Mouse (Mus musculus): ENCODE data around the gene Faap20.
"Not testable (repeated sequence)": the region's sequence is repeated elsewhere in the genome, so short reads cannot be mapped to it uniquely, and the experiment has no call there.

Gene Faap20

DNA sequence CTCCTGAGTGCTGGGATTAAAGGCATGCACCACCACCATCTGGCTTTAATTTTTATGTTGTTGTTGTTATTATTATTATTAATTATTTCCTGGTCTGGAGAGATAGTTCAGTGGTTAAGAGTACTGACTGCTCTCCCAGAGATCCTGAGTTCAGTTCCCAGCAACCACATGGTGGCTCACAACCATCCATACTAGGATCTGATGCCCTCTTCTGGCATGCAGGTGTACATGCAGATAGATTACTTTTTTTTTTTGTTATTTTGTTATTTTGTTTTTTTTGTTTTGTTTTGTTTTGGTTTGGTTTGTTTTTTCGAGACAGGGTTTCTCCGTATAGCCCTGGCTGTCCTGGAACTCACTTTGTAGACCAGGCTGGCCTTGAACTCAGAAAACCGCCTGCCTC, 1.5 kb upstream of the Faap20 start:
- not testable (repeated sequence) for DNase-seq (ENCODE audit: low read depth)

DNA sequence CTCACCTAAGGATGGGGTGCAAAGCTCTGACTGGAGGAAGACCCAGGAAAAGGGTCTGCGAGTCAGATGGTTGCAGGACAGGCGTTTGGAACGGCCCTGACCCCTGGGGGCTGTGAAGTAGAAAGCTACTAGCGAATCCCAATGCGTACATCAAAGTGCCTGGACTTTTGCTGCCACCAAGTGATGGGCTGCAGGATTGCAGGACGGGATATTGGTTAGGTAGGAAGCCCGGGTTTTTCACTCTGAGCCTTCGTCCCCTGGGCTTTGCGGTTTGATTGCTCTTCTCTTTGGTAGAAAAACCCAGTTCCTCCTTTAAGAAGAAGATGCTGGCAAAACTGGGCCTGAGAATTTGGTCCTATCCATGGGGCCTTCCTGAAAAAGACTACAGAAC, 350 bp upstream of the Faap20 start:
- peak; percentile 89 for DNase-seq (ENCODE audit: low read depth)

DNA sequence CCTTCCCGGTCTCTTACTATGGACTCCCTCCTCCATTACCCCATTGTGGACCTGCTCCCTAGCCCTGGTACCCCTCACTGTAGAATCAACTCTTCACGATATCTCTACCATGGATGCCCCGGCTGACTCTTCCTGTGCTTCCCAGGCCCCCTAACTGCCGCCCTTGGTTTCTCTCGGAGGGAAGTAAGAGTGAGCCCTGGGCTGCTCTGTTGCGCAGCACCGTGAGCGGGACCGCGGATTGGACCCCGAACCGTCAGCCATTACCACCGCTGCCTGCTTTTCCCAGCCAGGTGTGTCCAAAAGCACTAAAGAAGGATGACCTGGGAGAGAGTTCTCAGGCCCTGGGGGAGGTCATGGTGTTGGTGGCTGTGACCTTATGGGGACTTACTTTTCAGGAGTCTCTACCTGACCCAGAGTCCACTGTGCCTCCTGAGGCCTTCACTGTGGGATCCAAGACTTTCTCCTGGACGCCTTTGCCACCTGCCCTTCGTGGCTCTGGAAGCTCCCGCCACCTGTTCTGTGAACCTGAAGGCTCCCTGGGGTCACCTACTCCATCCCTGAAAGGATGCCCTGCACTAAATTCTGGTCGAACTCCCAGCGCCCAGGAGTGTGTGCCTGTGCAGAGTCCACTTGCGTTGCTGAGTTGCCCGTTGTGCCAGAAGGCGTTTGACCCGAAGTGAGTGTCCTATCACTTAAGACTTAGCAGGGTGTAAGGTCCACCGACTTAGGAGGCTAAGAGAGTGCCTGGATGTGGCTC, 937 bp downstream of the Faap20 start:
- DNase-seq (ENCODE audit: low read depth), result no peak

DNA sequence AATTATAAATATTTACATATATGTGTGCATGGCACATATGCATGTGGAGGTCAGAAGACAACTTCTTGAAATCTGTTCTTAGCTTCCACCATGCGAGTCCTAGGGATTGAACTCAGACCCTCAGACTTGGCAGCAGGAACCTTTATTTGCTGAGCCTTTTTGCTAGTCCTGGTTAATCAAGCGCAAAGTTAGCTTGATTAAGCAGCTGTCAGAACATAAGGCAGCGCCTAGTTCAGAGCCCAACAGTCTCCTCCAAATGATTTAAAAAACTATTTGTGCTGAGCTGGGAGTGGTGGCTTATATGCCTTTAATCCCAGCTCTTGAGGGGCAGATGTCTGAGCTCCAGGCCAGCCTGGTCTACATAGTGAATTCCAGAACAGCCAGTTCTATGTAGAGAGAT, 1.5 kb downstream of the Faap20 start:
- no peak for DNase-seq (ENCODE audit: low read depth)

DNA sequence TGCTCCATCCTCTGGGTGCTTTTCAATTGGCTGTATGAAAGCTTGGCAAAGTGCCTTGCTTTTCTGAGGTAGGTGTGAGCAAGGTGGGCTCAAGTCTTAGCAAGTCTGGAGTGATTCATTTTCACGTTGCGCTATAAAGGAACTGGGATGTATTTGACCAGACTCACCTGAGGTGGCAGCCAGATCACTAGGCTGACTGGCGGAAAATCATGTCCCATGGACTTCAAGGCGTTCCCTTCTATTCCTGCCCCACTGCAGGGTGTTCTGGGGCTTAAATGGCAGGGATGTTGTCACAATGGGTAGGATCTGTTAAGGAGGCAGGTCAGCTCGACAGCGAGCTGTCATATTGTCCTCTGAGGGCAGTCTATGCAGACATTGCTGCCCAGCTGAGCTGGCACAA, 2.7 kb downstream of the Faap20 start:
- DNase-seq (ENCODE audit: low read depth), result no peak

DNA sequence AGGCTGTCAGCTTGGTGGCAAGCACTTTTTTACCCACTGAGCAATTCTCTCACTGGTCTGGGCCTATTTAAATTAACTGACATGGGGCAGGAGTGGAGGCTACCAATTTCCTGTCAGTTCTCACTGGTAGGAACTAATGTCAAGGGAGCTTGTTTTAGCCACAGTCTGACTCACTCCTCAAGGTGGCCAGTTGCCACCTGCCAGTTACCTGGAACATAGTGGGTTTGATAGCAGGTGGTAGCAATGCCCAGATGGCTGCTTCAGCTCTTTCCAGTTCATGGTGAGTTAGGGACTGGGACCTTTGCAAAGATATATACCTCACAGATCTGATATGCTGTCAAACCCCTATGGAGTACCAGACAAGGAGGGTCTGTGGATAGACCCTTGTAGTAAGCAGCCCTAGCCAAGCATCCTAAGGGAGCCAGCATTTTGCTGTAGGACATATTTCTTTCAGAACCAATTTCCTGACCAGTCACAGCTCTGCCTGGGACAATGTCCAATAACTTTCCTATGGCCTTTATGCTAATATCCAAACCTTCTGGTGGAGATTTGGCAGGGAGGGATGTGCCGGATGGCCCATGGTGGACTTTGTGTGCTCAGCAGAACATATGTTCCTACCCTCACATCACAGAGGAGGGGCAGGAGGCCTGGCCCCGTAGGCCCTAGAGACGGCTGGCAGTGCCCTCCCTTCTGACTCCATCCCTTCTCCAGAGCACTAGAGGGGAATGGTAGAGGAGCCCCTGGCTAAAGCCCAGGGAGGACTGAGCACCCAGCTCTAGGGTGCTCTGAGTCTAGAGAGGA, 15.1 kb downstream of the Faap20 start:
- DNase-seq (ENCODE audit: low read depth), result no peak

DNA sequence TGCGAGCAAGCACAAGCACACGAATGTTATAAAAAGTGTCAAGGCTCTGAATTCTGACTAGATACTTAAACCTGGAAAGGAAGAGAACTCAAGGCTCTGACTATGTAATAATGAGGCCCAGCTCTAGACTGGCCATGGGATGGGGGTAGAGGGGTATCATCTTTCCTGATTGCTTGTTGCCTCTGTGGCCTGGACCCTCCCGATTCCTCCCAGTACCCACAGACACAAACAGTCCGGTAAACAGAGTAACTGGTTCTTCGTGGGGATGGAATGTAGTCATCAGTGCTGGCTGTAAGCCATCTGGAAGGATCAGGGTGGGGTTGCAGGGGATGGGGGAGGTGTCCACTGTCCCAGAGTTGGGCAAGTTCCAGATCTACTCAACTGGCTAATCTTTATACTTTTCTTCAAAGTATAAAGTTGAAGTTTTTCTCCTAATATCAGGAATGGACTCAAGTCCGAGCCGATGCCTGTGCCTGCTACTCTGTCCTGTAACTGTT, 17.5 kb downstream of the Faap20 start:
- no peak for DNase-seq (ENCODE audit: low read depth)

DNA sequence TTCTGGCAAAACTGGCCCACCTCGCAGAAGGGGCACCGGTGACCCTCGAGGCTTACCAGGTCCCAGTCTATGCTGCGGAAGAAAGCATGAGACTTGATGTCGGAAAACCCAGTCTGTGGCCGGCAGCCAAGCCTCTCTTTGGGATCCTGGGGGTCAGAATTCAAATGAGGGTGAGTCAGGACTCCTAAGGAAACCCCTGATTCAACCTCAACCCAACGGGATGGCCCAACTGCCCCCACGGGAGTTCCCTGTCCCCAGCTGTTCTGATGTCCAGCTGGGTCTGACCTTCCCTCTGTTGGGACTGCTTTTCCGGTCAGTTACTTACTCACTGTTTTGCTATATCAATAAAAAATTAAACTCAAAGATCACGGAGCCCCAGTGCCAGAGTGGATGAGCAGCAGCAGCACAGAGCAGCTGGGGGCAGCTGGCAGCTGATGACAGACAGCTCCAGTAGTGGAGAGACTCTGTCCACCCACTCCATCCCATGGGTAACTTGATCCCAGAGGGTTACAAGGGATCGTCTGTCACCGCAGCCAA, 18.1 kb downstream of the Faap20 start:
- no peak for DNase-seq (ENCODE audit: low read depth)

DNA sequence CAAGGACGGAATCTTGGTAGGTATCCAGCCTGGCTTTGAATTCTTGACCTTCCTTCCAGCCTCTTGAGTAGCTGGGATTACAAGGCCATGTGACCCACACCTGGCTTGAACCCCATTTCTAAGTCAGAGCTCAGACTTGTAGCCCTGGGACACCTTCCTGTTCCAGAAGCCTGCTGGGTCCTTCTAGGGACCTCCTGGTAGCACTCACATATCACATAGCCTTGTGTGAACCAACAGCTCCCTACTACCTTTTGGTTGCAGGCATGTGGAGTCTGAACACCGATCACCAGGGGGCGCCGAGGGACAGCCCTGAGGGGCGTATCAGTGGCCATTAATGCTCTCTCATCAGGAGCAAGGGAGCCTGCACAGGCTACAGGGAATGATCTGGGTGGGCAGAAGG, 18.8 kb downstream of the Faap20 start:
- DNase-seq (ENCODE audit: low read depth), result no peak

DNA sequence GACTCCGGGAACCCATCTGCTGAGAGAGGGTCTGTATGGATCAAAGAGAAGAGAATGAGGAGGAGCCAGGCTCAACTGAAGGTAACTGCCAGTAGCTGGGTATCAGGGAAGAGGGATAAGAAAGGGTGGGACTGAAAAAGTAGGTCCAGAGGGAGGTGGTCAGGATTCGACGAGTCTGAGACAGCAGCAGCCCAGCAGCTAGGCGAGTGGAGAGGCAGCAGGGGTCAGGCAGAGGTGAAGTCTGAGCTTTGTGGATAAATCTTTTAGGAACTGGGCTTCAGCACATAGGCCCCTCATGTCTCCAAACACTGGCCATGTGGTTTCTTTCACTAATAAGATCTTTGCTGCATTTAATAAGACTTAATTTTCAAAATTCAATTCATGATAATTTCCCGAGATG, 24.8 kb downstream of the Faap20 start:
- DNase-seq (ENCODE audit: low read depth), result no peak

DNA sequence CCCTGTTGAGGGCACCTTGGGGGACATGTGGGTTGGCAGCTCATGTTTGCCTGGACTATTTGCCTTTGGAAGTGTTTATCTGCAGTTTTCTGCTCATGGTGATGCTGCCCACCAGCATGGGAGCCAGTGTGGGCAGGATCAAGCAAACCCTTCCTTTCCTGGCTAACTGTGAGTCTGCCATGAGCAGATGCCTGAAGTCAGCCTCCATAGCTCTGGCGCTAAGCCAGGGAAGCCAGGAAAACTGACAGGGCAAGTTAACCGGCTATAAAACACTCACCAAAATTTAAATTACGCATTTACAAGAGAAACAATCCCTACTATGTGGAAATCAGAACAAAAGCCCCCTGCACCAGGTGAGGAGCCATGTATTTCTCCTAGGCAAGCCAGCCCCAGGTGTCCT, 25.2 kb downstream of the Faap20 start:
- DNase-seq (ENCODE audit: low read depth), result no peak

DNA sequence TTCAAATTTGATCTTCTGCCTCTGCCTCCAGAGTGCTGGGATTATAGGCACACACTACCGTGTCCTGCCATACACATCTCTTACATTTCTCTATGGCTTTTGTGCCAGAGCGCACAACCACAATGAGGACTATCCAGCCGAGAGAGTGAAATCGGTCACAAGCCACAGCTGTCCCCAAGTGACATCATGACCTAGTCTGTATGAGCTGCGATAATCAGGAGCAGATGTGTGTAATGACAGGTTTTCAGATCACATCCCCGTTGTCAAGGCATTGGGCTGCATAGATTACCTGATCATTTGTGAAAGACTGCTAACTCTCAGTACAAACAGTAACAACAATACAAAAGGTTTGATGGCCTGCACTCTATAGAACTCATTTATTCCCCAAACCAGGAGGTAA, 28.4 kb downstream of the Faap20 start:
- no peak for DNase-seq (ENCODE audit: low read depth)

DNA sequence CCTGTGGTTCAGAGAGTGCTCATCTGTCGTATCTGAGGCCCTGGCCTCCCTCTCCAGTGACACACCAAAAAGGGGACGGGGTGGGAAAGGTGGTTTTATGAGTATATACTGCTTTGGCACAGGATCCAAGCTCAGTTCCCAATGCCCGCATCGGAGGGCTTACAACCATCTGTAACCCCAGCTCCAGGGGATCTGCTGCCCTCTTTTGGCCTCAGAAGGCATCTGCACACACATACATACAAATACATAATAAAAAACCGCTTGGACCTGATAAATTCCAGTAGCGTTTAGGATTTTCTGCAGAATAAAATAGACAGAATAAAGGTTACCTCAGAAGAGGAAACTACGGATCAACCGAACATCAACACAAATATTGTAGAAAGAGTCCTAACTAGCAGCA, 29.5 kb downstream of the Faap20 start:
- peak; percentile 4 for DNase-seq (ENCODE audit: low read depth)

DNA sequence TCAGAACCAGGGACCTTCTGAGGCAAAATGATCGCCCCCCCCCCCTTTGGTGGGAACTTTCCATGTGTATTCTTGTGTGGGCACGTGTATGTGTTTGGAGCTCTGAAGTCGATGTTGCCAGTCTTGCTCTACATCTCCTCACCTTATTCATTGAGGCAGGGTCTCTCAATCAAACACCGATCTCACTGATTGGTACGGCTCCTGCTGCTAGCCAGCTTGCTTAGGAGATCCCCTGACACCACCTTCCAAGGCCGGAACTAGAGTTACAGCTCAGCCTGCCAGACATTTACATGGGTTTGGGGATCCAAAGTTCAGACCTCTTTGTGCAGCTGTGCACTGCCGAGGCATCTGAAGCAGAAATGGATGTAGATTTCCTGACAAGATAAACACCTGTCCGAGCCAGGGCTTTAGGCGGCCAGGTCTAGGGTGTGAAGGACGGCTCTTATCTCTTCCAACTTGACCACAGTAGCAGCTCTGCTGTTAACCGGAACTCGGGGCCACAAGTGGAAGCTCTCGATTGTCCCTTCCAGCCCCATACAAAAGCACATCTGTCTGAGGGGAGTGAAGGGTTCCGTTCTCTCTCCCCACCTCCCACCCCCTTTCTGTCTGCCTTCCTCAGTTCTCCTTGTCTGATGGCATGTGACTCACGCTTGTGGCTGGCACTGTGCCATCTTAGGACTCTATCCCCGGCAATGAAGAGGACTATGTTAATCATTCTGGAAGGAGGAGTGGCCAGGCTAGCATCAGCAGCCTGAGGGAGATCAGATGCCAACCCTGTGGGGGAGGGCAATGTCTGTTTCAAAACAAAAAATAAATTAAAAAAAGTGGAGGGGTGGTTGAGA, 30.5 kb downstream of the Faap20 start:
- DNase-seq (ENCODE audit: low read depth), result no peak

DNA sequence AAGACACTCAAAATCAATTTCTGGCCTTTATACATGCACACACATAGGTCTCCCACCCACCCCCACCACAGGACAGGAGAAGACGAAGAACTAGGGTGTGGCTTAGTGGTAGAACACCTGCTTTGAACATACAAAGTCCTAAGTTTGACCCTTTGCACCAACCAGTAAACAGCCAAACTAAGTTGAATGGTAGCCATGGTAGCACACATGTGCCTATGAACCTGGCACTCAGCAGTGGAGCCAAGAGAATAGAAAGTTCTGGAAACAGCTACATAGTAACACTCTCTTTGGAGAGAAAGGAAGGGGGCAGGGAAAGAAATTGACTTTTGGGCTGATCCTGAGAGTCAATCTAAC, 31.1 kb downstream of the Faap20 start:
- DNase-seq (ENCODE audit: low read depth), result no peak

DNA sequence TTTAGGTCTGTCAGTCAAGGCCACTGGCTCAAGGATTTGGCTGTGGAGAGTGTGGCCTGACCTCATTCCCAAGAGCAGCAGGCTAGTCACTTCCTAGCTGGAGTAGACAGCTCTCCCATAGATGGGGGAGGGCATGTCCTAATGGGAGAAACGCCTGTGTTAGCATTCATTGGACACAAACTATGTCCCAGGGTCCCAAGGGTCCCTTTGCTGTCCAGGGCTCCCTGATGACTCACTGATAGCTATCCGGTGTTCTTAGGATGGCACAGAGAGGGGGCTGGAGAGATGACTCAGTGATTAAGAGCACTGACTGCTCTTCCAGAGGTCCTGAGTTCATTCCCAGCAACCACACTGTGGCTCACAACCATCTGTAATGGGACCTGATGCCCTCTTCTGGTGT, 31.6 kb downstream of the Faap20 start:
- no peak for DNase-seq (ENCODE audit: low read depth)

DNA sequence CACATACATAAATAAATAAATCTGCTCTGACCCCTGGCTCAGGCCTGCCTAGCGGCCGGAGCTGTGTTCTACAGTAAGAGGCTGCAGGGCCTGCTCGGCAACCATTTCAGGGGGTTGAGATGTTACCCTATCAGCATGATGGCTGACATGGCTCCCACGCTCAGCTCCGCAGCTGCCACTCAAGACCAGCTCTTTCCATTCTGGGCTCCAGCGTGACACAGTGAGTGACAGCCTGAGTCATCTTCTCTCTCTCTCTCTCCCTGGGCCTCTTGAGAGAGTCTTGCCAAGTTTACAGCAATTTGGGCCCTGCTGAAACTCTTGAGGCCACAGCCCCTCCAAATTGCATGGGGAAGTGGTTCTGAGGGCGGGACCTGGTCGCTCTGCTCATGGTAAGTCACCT, 32.0 kb downstream of the Faap20 start:
- DNase-seq (ENCODE audit: low read depth), result no peak

DNA sequence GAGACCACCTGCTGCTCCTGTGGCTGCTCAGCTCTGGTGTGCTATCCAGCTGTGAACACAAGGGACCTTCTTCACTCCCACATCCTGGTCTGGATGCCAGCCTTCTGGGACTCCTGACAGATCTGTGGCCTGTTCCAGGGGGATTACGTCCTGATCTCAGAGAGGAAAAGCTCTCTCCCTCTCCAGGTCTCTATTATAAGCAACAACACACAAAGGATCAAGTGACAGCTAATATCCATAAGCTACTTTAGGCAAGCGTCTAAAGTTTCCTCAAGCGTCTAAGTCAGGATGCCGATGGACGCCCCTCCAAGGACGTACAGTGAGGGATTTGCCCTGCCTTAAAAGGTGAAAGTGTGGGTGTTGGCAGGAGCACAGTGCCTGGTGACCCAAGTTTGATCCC, 32.6 kb downstream of the Faap20 start:
- no peak for DNase-seq (ENCODE audit: low read depth)

DNA sequence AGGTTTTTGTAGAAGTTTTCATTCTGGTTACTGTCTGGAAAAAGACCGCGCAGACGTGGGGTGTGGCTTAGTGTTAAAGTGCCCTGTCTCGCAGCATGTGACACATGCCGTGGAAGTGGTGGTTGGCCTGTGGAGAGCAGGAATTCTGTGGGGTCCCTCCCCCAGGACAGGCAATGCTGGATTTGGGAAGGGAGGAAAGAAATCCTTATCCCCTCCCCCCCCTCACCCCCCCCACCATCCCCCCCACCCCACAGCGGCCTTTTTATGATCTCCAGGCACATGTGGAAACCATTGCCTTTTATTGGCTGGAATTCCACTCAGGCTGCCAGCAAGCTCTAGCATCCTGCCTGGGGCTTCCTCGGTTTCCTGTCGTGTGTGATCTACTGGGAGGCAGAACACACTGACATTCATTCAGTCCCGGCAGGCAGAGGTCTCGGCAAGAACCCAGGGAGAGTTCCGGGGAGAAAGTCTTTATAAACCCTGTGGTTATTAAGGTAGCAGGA, 33.5 kb downstream of the Faap20 start:
- no peak for DNase-seq (ENCODE audit: low read depth)

DNA sequence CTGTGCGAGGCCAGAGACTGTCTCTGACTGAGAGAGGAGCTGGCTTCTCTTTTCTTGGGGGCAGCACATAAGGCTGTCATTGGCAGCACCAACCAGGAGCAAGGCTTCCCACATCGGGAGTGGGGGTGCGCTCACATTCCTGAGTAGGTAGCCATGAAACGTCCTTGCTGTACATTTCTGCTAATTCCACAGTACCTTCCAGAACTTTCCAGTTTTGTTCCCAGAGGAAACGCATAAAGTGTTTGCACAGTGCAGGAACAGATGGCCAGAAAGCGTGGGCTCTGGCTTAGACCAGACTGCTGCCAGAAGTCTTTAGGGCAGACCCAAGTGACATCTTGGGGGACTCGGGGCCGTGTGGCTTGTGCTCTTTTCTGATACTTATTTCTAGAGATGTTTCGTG, 34.0 kb downstream of the Faap20 start:
- no peak for DNase-seq (ENCODE audit: low read depth)

DNA sequence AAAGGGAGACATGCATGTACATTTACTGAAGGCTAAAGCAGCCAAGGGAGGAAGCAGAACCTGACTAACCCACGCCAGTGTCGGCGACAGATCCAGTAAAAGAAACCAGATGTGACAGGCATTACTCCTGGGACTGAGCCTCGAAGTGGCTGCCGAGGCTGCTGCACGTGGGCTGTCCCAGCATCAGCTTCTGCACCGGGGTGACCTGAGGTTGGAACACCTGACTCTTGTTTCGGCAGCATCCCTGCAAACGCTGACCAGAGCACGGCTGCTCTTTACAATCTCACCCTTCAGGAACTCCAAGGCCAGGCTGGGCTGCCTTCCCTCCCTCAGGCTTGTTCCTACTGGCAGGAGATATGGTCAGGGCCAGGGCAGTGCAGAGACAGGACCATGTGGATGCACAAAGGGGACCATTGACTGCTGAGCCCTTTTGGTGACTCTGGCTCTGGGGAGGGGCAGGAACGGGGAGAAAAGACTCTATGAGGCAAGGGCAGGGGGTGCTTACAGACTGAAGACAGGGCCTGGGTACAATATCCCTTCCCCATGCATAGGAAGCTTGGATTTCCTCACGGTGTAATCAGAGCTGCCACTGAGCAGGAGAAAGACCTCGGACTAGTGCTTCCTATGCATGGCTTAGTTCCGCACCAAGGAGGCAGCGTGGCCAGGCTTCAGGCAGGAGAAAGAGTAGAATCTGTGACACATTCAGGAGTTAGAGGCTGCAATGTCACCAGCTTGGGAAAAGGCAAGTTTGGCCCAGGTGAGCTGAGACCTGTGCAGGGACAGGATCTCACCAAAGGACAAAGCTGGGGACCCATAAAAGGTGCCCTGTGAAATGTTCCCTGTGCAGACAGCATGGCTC, 35.1 kb downstream of the Faap20 start:
- DNase-seq (ENCODE audit: low read depth), result no peak
